Mouse (Mus musculus) testis, adult 10 weeks (tissue): Measurements from ENCODE around the gene Anxa11. TPM values are rescaled to one million over a fixed set of nuclear protein-coding genes. Genes with fewer than 3 reads are reported as not detected.

Experiments
- polyA plus RNA-seq: library from polyadenylated mRNA; stranded (reverse); fragments of 350-450 nt; fragmentation: Illumina TruSeq; extraction: RNeasy Lipid Tissue Mini Kit (QIAGEN cat#74804); gene quantifications from one replicate; pipeline ENCODE4 v1.2.3, GENCODE M21; 2014; ENCODE audit warnings: low read depth, low replicate concordance

Anxa11 gene
- 7.0 TPM for polyA plus RNA-seq

DNA sequence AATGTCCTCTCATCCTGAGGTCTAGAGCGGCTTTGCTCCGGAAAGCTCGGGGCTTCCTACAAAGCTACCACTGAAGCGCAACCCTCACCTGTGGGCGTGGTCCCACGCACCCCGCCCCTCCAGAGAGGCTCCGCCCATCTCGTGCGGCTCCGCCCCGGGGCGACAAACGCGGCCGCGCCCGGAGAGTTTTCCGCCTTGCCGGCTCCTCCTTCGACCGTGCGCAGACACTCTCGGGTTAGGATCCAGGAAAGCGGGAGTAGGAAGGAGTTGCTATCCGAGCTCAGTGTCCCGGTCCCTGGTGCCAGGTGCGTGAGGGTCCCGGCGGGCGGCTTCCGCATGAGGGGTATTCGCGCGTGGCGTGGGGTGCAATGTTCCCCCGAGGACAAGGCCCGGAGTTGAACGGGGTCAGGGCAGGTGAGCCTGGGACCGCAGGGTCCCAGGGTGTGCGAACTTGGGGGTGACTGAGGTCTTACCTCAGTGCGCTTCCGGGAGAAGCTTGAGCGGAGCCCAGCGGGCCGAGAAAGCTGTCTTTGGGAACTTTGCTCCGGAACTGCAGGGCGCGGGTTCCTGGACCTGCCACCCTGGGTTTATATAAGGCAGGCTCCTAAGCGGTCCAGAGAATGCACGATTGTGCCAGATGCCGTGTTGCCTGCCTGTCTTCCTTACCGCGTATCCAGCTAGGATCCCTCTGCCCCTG is at the start of gene Anxa11:
Gene Anxa11, plus strand, starts transcription at position 166 of the 697 bp plus-strand sequence.

DNA sequence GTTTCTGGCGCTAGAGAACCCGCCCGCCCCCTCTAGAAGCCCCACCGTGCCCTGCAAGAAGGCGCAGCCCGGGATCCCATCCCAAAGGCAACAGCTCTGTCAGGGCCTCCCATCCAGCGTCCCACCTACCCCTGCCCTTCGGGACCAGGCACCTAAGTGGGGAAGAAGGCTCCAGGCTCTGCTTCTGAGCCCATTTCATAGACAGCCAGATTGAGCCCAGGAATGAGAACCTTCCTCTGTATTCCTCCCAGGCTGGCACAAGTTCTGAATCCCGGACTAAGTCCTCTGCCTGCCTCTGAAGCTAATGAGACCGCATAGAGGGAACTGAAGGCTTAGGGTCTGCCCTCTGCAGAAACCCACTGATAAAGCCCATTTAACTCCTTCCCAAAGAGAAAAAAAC is 61.0 kb downstream of the Anxa11 start, which contains the start of gene Plac9a:
Gene Plac9a, minus strand, starts transcription at position 101 of the 400 bp plus-strand sequence.

DNA sequence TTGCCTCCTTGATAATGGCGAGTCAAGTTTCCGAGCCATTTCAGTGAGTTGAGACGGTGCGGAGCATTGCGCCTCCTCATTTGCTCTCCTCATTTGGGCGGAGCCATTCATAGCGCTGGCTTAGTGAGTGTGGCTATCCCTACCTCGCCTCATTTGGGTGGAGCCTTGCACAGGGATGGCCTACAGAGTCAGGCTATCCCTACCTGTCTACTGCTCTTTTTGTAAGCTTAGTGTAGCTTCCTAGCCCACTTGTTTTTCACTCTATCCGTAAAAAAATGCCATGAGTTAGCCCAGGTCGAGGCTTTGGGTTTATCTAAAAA is 85.6 kb downstream of the Anxa11 start, which contains the start of gene Tmem254a:
Gene Tmem254a, minus strand, starts transcription at position 111 of the 320 bp plus-strand sequence.

Other genes with a start within 250 kb of the Anxa11 start
- gene Ppif, start 148.0 kb upstream of the Anxa11 start, polyA plus RNA-seq: 2.2 TPM
- gene Zcchc24, start 73.1 kb upstream of the Anxa11 start, polyA plus RNA-seq: 3.0 TPM
- not detected for gene Plac9a, start 60.9 kb downstream of the Anxa11 start, polyA plus RNA-seq
- gene Tmem254a, start 85.5 kb downstream of the Anxa11 start, polyA plus RNA-seq: 3.3 TPM
- gene Cphx1, start 96.1 kb downstream of the Anxa11 start, polyA plus RNA-seq: 0.21 TPM
- gene Duxbl1, start 136.4 kb downstream of the Anxa11 start, polyA plus RNA-seq: not detected
- gene Gm9780, start 200.6 kb downstream of the Anxa11 start, polyA plus RNA-seq: 1.0 TPM
- gene Tmem254c, start 225.2 kb downstream of the Anxa11 start, polyA plus RNA-seq: 2.5 TPM
- not detected for gene Cphx2, start 239.4 kb downstream of the Anxa11 start, polyA plus RNA-seq
- not detected for gene Cphx3, start 240.1 kb downstream of the Anxa11 start, polyA plus RNA-seq